Mouse (Mus musculus): ENCODE results near the gene Tbc1d5.

Tbc1d5 gene

DNA sequence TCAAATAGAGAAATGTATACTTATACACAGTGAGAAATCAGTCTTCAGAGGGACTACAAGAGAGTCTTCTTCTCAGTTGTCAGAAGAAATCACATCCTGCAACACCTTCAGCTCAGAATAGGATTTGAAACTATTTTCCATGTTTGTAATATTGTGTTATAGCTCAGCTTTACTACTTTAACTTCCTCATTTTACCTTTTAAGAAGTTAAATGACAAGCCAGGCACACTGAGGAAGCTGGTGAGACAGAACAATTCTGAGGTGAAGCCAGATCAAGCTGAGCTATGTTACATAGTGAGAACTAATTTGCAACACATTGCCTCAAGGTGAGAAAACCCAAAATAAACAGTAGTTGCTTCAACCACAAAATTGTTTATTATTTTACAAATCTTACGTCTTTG, 135.3 kb downstream of the Tbc1d5 start:
- no peak for DNase-seq (ENCODE audit: low read depth)

DNA sequence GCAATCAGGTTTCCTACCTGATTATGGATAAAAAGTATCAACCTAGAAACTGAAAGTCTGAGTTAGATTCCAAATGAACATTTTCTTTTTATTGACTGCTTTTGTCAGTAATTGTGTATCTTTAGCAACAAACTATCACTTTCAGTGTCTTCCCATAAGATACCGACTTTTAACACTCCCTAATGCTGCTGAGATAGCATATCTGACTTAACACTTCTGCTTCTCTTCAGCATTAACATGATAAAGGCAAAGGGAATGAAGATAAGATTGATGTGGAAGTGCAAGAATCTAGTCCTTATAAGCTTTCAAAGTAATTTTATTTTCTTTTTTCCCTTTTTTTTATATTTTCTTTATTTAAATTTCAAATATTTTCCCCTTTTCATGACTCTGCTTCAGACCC, 138.3 kb downstream of the Tbc1d5 start:
- DNase-seq (ENCODE audit: low read depth), result no peak

DNA sequence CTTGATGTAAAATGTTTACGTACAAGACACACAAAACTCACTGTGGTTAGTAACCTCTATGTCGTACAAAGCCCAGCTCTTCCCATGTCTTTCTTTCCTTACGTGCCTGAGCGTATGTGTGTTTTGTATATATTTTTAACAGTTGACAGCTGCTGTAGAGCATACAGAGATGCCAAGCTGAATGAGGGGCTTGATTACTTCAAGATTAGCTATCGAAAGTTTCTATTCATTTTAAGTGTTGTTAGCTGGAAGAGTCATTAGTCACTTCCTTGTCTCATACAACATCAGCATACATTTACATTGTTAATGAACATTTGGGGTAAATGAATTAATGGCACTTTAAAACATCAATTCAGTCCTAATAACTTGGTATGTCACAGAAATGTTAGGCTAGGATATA, 155.9 kb downstream of the Tbc1d5 start:
- DNase-seq (ENCODE audit: low read depth), result no peak

DNA sequence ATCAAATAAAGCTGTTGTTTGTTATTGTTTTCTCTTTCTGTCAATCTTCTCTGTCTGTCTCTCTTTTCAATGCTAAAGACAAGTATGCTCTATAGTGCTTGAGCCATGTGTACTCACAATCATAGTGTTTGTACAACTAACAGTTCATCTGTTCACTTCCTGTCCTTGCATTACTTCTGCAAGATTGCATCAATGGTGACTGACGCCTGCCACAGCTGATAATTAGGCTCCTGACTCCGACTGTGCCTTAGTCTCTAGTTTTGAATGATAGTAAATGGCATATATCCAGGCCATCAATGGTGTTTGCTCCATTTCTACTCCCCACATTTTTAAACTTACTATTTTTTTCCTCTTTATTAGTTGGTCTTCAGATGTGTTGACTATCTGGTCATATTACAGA, 162.8 kb downstream of the Tbc1d5 start:
- no peak for DNase-seq (ENCODE audit: low read depth)

DNA sequence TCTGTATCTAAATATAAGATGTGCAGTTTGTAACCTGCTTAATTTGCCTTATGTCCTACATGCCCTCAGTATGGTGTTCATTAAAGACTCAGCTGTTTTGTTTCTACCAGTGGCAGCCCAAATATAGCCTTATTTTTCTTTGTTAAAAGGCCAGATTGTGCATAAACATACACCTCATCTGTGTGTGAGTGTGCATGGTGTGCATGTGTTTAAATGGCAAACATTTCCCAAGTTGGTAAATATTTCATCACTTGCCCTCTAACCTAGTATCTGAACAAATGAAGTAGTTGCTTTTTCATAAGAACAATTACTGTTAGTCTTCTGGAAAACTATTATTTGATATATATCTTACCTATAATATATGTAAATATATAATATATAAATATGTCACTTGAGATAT, 165.2 kb downstream of the Tbc1d5 start:
- DNase-seq (ENCODE audit: low read depth), result no peak

DNA sequence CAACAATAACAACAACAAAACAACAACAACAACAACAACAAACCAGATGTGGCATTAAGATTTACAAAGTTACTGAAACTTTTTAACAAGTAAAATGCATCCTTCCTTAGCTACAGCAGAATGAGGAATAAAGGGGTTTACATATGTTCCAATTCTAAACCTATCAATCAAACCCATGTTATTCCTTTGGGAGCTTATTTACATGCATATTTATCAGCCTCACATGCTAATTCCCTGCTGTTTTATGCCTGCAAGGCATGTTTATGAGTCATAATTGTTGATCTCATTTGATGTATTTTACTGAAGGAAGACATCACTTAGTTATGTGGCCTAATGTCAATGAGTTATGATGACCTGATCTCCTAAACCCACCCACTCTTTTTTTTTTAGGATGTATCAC, 176.0 kb downstream of the Tbc1d5 start:
- DNase-seq (ENCODE audit: low read depth), result no peak

DNA sequence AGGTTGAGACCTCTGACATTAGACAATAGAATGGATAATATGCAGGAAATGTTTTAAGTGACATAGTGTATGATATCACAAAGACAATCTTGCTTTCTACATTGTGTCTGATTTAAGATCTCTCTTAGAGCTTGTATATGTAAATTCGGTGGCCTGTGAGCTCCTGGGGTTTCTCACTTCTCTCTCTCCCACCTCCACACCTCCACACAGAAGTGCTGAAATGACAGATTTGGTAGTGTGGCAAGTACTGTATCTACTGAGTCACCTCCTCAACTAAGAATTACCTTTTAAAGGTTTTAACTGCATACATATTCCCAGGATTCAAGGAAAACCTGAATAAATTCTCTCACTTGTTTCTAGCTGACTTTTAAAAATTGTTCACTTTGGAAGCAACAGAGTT, 180.9 kb downstream of the Tbc1d5 start:
- peak; percentile 14 for DNase-seq (ENCODE audit: low read depth)

DNA sequence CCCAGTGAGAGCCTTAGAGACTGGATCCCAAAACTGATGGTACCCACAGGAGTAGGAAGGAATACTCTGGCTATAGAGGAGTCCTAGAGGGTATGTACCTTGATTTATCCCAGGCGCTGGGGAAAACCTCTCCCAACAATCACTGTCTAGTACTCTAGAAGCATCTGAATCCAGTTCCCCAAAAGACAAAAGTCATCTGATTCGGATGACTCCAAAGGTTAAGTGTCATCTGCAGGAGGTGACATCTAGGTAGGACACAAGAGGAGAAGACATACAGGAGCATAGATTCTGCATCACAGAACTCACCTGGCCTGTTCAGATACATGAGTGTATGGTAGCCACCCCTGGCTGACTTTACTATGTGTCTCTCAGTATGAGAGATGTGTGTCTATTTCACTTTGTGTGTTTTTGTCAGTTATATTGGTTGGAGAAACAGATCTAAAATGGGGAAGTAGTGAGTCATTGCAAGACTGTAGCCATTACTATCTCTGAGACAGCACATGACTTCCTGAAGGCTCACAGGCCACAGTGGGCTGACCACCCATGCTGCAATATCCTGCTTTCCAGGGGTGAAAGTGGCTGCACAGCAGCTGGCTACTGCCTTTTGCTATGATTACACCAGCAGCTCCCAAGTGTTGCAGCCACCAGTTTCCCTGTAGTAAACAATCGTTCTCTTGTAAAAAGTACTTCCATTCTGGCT, 185.7 kb downstream of the Tbc1d5 start:
- DNase-seq (ENCODE audit: low read depth), result no peak

DNA sequence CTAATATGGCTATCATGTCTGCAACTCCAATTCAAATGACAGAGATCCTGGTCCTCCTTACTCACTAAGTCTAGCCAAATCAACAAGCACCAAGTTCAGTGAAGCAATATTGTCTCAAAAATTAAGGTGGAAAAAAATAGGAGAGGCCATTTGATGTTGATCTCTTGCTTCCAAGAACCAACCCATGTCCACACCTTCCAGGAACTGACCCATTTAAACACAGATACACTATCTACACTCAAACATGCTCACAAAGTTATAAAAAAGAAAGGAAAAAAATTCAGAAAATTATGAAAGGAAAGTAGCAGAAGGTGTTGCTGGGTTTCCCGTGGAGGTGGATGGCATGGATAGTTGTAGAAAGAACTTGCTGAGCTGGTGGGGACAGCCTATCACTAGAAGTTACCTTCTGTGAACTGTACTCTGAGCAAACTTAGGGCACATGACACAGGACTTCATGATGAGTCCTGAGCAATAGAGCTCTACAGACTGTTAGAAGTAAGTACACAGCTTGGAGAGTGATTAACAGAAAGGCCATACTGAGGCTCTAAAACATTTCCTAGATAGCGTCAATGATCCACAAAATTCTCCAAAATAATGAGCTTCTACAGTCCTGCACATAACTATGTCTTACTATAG, 188.3 kb downstream of the Tbc1d5 start:
- no peak for DNase-seq (ENCODE audit: low read depth)

DNA sequence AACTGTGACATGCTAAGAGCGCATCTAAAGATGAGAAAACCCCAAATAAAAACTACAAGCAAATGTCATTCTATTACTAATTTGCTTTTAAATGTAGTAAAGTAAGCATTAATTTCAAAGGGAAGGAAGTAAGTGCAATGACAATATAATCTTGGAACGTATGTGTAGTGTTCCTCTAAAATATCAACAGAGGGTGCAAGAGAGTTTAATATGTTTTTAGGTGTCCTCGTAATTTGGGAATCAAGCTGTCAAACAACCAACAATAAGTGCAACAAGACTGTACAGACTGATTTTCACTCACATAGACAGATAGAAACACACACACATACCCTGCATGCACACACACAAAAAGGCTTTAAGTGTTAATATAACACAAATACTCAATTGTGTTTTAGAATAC, 191.2 kb downstream of the Tbc1d5 start:
- no peak for DNase-seq (ENCODE audit: low read depth)

DNA sequence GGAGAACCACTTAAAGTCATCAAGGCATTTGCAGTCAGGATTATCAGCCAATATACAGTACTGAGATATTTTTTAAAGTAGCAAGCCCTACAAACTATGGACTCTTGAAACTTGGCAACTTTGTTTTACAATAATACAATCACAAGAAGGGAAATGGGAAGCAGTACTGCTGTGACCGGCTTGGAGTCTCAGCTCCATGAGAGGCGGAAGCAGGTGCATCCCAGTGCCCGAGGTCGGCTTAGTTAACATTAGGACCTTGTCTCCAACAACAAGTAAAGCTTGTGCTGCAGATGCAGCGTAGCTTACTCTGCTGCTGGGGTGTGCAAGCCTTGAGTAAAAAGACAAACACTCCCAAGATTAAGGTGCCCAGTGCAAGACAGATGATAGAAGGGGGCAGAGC, 197.2 kb downstream of the Tbc1d5 start:
- DNase-seq (ENCODE audit: low read depth), result no peak

DNA sequence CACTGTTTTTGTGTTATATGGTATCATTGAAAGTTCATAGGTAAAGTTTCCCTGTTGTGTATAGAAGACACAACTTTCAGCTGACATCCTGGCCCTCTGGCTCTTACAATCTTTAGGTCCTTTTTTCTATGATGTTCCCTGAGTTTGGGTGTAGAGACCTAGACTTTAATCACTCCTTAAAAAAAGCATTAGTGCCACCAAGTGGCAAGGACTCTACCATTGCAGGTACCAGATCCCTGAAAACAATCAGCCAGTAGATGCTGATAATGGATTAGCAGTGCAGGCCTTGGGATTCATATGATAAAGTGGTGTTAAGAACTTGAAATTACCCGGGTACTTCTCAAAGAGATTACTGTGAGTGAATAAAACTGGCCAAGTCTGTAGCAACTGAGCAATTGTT, 207.0 kb downstream of the Tbc1d5 start:
- DNase-seq (ENCODE audit: low read depth), result peak; percentile 12

DNA sequence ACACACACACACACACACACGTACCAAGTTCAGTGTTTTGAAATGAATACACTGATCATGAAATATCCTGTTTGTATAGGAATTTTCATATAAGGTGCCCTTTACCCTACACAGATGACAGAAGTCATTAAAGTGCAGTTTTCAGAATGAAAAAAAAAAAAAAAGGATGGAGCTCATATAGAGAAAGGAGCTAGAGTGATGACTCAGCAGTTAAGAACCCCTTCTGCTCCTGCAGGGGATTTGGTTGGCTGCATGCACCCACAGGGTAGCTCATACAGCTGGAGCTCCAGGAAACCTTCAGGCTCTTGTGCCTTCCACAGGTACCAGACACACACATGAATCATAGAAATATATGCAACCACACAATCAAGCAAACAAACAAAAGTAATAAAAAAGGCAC, 213.0 kb downstream of the Tbc1d5 start:
- DNase-seq (ENCODE audit: low read depth), result no peak

DNA sequence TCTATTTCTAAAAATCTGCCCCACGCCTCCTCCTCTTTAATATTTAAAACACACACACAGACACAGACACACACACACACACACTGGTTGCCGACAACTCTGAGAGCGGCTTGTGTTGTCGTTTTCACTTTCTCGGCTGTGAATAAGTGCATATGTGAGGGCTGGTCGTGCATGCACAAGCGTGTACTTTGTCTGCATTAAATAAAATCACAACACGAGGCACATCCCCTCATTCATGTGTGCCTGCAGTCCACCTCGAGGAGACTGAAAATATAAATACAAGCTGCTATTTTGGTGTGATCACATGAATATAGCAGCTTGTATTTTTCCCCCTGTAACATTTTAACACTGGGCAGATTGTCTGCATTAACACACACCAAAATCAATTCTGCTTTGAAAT, 224.8 kb downstream of the Tbc1d5 start:
- DNase-seq (ENCODE audit: low read depth), result no peak

DNA sequence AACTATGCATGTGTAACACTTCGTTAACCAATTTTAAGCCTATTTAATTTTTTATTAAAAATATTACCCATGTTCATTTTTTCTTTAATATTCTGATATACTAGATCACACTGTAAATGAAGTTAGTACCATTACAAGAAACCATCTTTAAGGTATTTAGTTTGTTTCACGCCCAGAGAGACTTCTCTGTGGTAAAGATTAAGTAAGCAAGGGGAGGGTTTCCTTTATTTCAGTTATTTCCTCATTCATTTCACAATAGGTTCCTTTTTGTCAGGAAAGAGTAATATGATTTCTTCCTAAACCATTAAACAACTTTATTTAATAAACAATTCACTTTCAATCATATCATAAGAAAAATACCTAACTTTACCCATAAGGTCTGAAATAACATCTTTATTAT, 256.8 kb downstream of the Tbc1d5 start:
- DNase-seq (ENCODE audit: low read depth), result no peak

DNA sequence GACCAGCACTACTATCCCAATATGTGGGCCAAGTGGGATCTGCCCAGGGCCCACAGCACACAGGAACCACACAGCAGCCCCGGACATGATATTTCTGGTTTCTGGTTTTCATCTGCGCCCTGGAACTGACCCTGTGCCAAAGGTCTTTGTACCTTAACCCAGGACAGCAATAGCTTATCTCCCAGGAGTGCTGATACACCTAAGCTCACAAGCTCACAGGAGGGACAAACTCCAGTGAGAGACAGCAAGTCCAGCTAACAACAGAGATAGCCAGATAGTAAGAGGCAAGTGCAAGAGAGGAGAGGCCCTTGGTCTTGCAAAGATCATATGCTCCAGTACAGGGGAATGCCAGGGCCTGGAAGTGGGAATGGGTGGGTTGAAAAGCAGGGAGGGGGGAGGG, 263.9 kb downstream of the Tbc1d5 start:
- DNase-seq (ENCODE audit: low read depth), result no peak

DNA sequence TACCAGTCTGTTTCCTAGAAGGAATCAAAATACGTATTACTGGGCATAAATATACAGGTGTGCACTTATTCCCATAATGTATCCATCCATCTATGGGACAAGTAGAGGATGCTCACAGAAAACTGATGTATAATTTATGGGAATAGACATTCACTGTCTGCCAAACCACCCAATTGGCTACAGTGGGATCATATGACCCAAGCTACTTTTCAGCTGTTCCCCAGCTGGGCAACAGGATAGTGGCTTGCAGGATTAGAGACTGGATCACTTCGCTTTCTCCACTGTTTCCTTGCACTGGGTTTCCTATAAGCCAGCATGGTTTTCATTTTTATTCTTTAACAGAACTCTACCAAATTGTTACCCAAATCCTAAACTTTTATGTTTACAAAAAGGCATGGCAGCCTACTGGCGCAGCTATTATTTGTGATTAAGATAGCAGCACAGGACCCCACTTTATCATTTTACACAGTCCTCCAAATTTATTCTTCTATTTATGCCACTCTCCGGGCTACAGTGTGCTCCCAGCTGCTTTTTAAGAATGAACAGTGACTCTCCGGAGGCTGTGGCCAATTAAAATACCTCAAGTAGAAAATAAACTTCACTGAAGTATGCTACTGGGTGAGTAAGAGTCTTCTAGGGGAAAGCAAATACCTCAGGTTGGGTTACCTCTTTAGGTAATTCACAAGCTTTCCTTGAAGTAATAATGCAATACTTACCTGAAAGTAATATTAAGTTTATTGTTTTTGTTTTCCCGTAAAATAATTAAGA, 270.4 kb downstream of the Tbc1d5 start:
- DNase-seq (ENCODE audit: low read depth), result no peak

DNA sequence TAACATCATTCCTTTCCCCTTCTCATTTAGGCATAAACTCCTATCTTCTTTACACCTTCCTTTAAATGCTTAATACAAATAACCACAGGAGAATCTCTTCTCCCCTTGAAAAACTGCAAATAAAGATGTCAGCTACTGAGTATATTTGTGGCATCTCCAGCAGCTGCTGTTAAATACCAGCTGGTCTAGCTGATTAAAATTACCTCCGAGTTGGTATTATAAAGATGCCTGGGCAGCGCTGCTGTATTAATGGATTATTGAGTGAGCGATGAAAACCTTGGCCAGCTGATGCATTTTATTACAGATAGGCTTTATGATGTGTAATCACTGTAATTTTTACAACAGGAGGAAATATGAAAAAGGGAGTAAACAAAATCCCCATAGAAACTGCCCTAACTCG, 271.0 kb downstream of the Tbc1d5 start:
- no peak for DNase-seq (ENCODE audit: low read depth)

DNA sequence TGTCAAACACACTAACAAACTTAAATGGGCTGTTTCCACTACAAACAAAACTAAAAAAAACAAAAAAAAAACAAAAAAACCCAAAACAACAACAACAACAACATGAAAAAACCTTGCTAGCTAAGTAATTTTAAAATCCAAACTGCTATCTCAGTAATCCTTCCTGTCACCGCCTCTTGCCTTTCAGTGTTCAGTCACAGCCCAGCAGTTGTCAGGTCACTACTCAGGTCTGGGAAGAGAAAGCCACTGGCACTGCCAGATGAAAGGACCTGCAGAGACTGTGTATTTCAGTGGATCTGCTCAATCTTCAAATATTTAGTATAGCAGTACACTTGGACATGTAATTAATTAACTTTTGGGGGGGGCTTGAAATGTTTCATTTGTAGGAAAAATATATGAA, 272.5 kb downstream of the Tbc1d5 start:
- no peak for DNase-seq (ENCODE audit: low read depth)

DNA sequence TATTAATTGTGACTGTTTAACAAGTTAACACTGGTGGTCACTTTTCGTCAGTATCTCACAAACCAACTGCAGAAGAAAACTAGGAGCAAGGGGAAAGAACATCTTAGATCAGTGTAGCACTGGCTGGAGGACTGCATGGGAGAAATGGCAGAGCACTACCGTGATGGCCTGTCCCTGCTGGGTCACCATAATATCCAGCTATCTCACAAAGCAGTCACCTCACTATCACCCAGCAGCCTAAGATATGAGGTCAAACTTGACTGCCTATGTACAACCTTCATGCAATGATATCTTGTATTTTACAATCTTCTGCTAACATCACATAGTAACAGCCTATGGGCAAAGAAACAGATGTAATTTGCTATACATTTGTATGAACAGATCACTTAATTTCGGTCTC, 274.7 kb downstream of the Tbc1d5 start:
- no peak for DNase-seq (ENCODE audit: low read depth)

DNA sequence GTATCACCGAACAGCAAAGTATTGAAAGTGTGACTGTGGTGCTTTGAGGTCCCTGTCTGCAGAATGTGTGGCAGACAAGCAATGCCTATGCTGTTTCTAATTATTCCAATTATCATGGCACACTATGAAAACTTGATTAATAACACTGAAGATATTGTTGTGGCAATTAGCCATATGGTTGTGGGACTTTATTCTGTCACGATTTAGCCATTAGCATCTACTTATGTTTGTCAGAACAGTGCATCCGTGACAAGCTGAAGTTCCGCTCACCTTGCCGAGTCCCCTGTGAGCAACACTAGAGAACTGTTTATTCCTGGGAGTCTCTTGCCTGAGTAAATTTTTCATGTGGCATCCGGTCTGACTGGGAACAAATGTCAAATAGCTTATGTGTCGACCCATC, 281.3 kb downstream of the Tbc1d5 start:
- no peak for DNase-seq (ENCODE audit: low read depth)

DNA sequence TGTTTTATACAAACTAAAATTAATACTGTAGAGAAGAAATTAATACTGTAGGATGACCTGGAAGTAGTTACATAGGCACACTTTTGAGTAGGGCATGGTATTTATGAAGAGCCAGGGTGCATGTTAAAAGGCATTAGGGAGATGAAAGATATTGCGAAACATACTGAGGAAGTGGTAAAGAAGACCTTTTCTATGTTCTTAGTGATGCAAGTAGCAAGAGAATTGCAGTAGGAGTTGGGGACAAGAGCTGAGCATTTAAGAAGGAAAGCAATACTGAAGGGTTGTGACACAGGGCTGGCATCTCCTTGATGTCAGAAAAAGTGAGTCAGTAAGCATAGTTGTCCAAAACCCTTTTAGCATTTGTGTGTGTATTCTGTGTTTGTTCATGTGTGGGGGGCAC, 289.7 kb downstream of the Tbc1d5 start:
- DNase-seq (ENCODE audit: low read depth), result no peak

DNA sequence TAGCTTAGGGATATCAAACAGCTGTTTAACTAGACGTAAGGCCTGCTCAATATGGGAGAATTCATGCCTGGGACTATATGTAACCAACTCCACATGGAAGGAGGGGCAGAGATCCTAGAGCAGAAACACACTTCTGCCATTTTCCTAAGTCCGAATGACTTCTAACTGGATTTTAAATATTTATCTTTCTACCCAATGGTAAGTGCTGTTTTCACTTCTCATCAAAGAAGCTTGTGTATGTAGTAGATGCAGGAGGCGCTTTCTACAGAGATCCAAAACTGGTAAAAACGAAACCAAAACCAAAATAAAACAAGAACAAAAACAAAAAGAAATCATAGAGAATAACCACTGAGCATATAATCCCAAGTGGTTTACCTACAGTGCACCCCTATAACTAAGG, 299.2 kb downstream of the Tbc1d5 start:
- DNase-seq (ENCODE audit: low read depth), result peak; percentile 67

DNA sequence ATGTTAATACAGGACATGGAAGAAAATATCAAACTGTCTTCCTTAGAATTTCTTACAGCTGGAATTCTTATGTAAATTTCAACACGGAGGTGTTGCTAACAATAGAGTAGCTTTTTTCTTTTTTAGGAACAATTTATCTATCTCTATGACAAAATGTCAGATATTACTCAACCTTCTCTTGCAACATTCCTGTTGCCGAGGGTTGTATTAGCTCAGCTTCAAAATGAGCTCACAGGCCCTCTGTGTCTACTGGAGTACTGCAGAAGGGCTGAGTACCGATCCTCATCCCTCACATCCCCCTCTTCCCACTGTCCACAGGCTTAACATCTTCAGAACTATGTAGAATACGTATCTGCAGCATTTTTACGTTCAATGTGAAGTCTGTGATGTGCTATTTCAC, 302.7 kb downstream of the Tbc1d5 start:
- DNase-seq (ENCODE audit: low read depth), result no peak
